Mouse (Mus musculus): Measurements from ENCODE around the gene Apol10b. TPM values are rescaled to one million over a fixed set of nuclear protein-coding genes. Genes with fewer than 3 reads are reported as not detected.
"Not testable (repeated sequence)": the region's sequence is repeated elsewhere in the genome, so short reads cannot be mapped to it uniquely, and the experiment has no call there.

The Apol10b gene
- polyA plus RNA-seq (2015; fragmentation: Nextera tagmentation; extraction: Ambion mirVana) = 0.12 and 0.24 TPM in 2 replicates

DNA sequence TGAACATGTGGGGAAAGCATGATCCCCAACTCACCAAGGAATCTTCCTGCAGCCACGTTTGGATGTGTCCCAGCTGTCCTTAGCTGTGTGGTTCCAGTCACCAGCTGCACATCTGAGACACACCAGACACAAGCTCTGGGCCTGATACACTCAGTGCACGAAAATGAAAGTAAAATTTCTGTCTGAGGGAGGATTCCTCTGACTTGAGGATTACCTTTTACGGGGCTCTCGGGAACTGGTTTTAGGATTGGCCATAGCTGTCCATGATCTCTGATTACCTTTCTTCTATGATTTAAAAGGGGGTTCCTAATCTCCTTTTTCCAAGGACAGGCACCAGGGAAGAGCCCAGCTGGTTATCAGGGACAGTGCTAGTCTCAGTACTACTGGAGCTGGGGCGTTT, at the start of gene Apol10b:
TSS of gene Apol10b (minus strand) at position 165 of the 400 bp plus-strand sequence.
- Histone ChIP-seq H3K27ac (no peak within 1 kb of the TSS), H3K4me3 (replicated peaks; ENCODE audit: low read depth, low read length) (no peak within 1 kb of the TSS), H3K4me2 (ENCODE audit: low read length) (no peak within 1 kb of the TSS), H3K4me1 (replicated peaks; ENCODE audit: insufficient read depth, low read length) (no peaks in the 10 kb centered on the region), H3K9me3 (replicated peaks; ENCODE audit: low read length) (no peaks in the 10 kb centered on the region), H3K27me3 (ENCODE audit: insufficient read depth, low read length) (no peaks in the 10 kb centered on the region), H3K36me3 (ENCODE audit: insufficient read depth, low read length) (no peaks in the 10 kb centered on the region), H3K9ac (ENCODE audit: low read depth, low read length) (no peak within 1 kb of the TSS)
- 58% methylated on average over 5 of the region's 5 CpGs for WGBS
- no peak for TF ChIP-seq CTCF (IDR thresholded peaks at IDR 0.05; ENCODE audit: low read depth)
- no peak for DNase-seq (ENCODE audit: low spot score)
- no peak for ATAC-seq (replicated peaks; ENCODE audit: low FRiP score, low read depth)

GRCm38 (mm10) chr15:77643176-77643575, 47.3 kb upstream of the Apol10b start, which contains the start of gene Apol11b:
Gene Apol11b (minus strand): TSS chr15:77643286.
- WGBS = 64% methylated on average over 2 of the region's 2 CpGs
- H3K9ac ChIP-seq (ENCODE audit: low read depth, low read length); H3K4me3 ChIP-seq (replicated peaks; ENCODE audit: low read depth, low read length): not testable (repeated sequence)

GRCm38 (mm10) chr15:77629822-77630221, 33.9 kb upstream of the Apol10b start:
- 80% methylated on average over 3 of the region's 3 CpGs for WGBS
- DNase-seq (ENCODE audit: low spot score) = not testable (repeated sequence)

More at GRCm38 (mm10) chr15:77643176-77643575, 47.3 kb upstream of the Apol10b start, which contains the start of gene Apol11b:
- not testable (repeated sequence) for H3K4me1 ChIP-seq (replicated peaks; ENCODE audit: insufficient read depth, low read length); ATAC-seq (replicated peaks; ENCODE audit: low FRiP score, low read depth); H3K9me3 ChIP-seq (replicated peaks; ENCODE audit: low read length); H3K27ac ChIP-seq; H3K27me3 ChIP-seq (ENCODE audit: insufficient read depth, low read length); H3K4me2 ChIP-seq (ENCODE audit: low read length); H3K36me3 ChIP-seq (ENCODE audit: insufficient read depth, low read length); DNase-seq (ENCODE audit: low spot score)

GRCm38 (mm10) chr15:77628647-77629046, 32.7 kb upstream of the Apol10b start:
- not testable (repeated sequence) for ATAC-seq (replicated peaks; ENCODE audit: low FRiP score, low read depth); DNase-seq (ENCODE audit: low spot score)

More at GRCm38 (mm10) chr15:77629822-77630221, 33.9 kb upstream of the Apol10b start:
- H3K9me3 ChIP-seq (replicated peaks; ENCODE audit: low read length); H3K36me3 ChIP-seq (ENCODE audit: insufficient read depth, low read length); H3K4me3 ChIP-seq (replicated peaks; ENCODE audit: low read depth, low read length); H3K27ac ChIP-seq; H3K9ac ChIP-seq (ENCODE audit: low read depth, low read length); H3K4me1 ChIP-seq (replicated peaks; ENCODE audit: insufficient read depth, low read length); ATAC-seq (replicated peaks; ENCODE audit: low FRiP score, low read depth); H3K4me2 ChIP-seq (ENCODE audit: low read length); H3K27me3 ChIP-seq (ENCODE audit: insufficient read depth, low read length): not testable (repeated sequence)

GRCm38 (mm10) chr15:77626471-77626870, 30.5 kb upstream of the Apol10b start:
- H3K9ac ChIP-seq (ENCODE audit: low read depth, low read length); H3K4me3 ChIP-seq (replicated peaks; ENCODE audit: low read depth, low read length); DNase-seq (ENCODE audit: low spot score); ATAC-seq (replicated peaks; ENCODE audit: low FRiP score, low read depth); H3K4me1 ChIP-seq (replicated peaks; ENCODE audit: insufficient read depth, low read length); H3K36me3 ChIP-seq (ENCODE audit: insufficient read depth, low read length); H3K4me2 ChIP-seq (ENCODE audit: low read length); H3K9me3 ChIP-seq (replicated peaks; ENCODE audit: low read length); H3K27me3 ChIP-seq (ENCODE audit: insufficient read depth, low read length); H3K27ac ChIP-seq: not testable (repeated sequence)
- WGBS = 58% methylated on average over 4 of the region's 4 CpGs

More at GRCm38 (mm10) chr15:77628647-77629046, 32.7 kb upstream of the Apol10b start:
- H3K4me3 ChIP-seq (replicated peaks; ENCODE audit: low read depth, low read length); H3K27ac ChIP-seq; H3K4me2 ChIP-seq (ENCODE audit: low read length); H3K9me3 ChIP-seq (replicated peaks; ENCODE audit: low read length); H3K36me3 ChIP-seq (ENCODE audit: insufficient read depth, low read length); H3K4me1 ChIP-seq (replicated peaks; ENCODE audit: insufficient read depth, low read length); H3K9ac ChIP-seq (ENCODE audit: low read depth, low read length); H3K27me3 ChIP-seq (ENCODE audit: insufficient read depth, low read length): not testable (repeated sequence)
- 58% methylated on average over 9 of the region's 9 CpGs for WGBS
- TF ChIP-seq CTCF (IDR thresholded peaks at IDR 0.05; ENCODE audit: low read depth) = peak; percentile 44; the same call in 1 of the 2 replicates

- Histone ChIP-seq H3K9ac (ENCODE audit: low read depth, low read length) (no peak overlapping the region), H3K27me3 (ENCODE audit: insufficient read depth, low read length) (no peaks in the 10 kb centered on the region), H3K9me3 (replicated peaks; ENCODE audit: low read length) (no peaks in the 10 kb centered on the region), H3K36me3 (ENCODE audit: insufficient read depth, low read length) (no peaks in the 10 kb centered on the region), H3K4me1 (replicated peaks; ENCODE audit: insufficient read depth, low read length) (no peaks in the 10 kb centered on the region), H3K27ac (no peak overlapping the region), H3K4me3 (replicated peaks; ENCODE audit: low read depth, low read length) (no peak overlapping the region), H3K4me2 (ENCODE audit: low read length) (no peak overlapping the region)
- DNase-seq (ENCODE audit: low spot score) = no peak
- no peak for TF ChIP-seq CTCF (IDR thresholded peaks at IDR 0.05; ENCODE audit: low read depth)
- 74% methylated on average over 1 of the region's 1 CpGs for WGBS
- no peak for ATAC-seq (replicated peaks; ENCODE audit: low FRiP score, low read depth)
These were observed 28.8 kb upstream of the Apol10b start for GRCm38 (mm10) chr15:77624710-77625109.

- 90% methylated on average over 3 of the region's 3 CpGs for WGBS
- no peak overlapping the region for H3K4me2 ChIP-seq (ENCODE audit: low read length)
These were observed 10.1 kb upstream of the Apol10b start for GRCm38 (mm10) chr15:77606069-77606468.

More at GRCm38 (mm10) chr15:77606069-77606468, 10.1 kb upstream of the Apol10b start:
- no peaks in the 10 kb centered on the region for H3K9me3 ChIP-seq (replicated peaks; ENCODE audit: low read length)
- no peak for TF ChIP-seq CTCF (IDR thresholded peaks at IDR 0.05; ENCODE audit: low read depth)
- no peaks in the 10 kb centered on the region for H3K4me1 ChIP-seq (replicated peaks; ENCODE audit: insufficient read depth, low read length)
- ATAC-seq (replicated peaks; ENCODE audit: low FRiP score, low read depth) (no peak), DNase-seq (ENCODE audit: low spot score) (no peak)
- H3K27ac ChIP-seq = no peak overlapping the region
- no peak overlapping the region for H3K4me3 ChIP-seq (replicated peaks; ENCODE audit: low read depth, low read length)
- H3K27me3 ChIP-seq (ENCODE audit: insufficient read depth, low read length) = no peaks in the 10 kb centered on the region
- H3K36me3 ChIP-seq (ENCODE audit: insufficient read depth, low read length) = no peaks in the 10 kb centered on the region
- no peak overlapping the region for H3K9ac ChIP-seq (ENCODE audit: low read depth, low read length)
